Mouse (Mus musculus): ENCODE results near the gene Alg13. TPM values are rescaled to one million over a fixed set of nuclear protein-coding genes. Genes with fewer than 3 reads are reported as not detected.

The Alg13 gene
- total and polyA plus RNA-seq, 2 experiments from 2014 or later, result 11.3 to 13.2 TPM

DNA sequence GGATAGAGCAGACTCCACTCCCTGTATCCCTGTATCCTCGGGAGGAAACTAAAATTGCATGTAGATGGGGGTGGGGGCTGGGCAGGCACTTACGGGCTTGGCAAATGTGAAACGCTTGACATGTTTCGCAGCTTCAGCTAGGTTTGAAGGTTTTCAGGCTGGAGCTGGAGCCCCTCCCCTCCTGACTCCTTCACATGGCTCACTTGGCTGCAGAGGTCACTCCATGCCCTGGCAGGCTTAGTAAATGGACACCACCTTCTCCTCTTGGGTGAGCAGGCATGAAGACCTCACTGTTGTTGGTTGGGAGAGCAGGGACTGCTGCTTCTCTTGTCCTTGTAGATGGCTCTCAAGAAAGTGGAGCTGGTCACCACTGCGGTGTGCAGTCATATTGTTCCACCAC lies 1.6 kb upstream of the Alg13 start:
- ATAC-seq (ENCODE audit: low FRiP score) (no peak), DNase-seq (ENCODE audit: low spot score) (no peak)
- Histone ChIP-seq H3K9ac (replicated peaks; ENCODE audit: low read length, poor library complexity, severe bottlenecking) (no peak overlapping the region), H3K4me2 (ENCODE audit: low read depth, low read length, poor library complexity, severe bottlenecking) (no peak overlapping the region), H3K27me3 (ENCODE audit: insufficient read depth, low read length) (no peaks in the 10 kb centered on the region), H3K9me3 (ENCODE audit: low read length) (no peaks in the 10 kb centered on the region), H3K36me3 (ENCODE audit: insufficient read depth, low read length) (no peaks in the 10 kb centered on the region), H3K27ac (ENCODE audit: low read depth, low read length) (no peak overlapping the region), H3K4me1 (ENCODE audit: insufficient read depth, low read length) (no peaks in the 10 kb centered on the region), H3K4me3 (ENCODE audit: low read depth, low read length) (no peak overlapping the region)
- WGBS, result 79% methylated on average over 5 of the region's 5 CpGs
- no peak for TF ChIP-seq CTCF (IDR thresholded peaks at IDR 0.05)

DNA sequence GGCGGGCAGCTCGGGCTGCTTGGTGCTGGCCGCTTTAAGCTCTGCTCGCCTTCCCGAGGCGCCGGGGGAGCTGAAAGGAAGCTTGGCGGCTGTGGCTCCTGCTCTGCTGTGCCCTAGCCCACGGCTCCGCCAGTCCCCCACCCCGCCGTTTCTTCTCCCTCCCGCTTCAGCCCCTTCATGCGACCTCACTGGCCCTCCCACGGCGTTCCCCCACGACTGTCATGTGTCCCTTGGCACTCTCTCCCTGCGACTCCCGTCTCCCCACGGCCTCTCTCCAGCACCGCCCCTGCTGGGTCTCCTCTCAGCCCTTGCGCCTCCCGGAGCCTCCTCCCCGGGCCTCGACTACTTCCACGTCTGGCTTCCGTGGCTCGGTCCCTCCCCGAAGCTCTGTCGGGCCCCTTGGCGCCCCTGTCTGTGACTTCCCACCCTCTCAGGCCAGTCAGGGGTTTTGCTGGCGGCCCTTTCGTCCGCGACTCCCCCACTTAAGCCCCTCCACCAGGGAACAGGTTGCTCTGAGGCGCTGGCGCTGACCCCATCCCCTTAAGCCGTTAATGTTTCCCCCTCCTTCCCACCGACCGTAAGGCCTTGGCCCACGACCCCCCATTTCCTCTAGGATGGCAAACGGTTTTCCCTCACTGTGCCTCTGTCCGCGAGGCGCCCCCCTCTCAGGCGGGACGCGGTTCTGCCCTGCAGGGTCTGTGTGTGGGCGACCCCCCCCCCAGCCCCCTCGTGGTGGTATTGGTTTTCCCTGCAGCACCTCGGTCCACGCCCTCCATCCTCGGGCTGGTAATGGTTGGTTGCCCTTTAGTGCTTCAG lies 768 bp downstream of the Alg13 start:
- Histone ChIP-seq H3K9ac (replicated peaks; ENCODE audit: low read length, poor library complexity, severe bottlenecking) (peak overlapping the region; percentile 67), H3K36me3 (ENCODE audit: insufficient read depth, low read length) (no peaks in the 10 kb centered on the region), H3K9me3 (ENCODE audit: low read length) (no peaks in the 10 kb centered on the region), H3K27ac (ENCODE audit: low read depth, low read length) (no peak overlapping the region), H3K4me1 (ENCODE audit: insufficient read depth, low read length) (no peaks in the 10 kb centered on the region), H3K4me3 (ENCODE audit: low read depth, low read length) (peak overlapping the region; percentile 62), H3K4me2 (ENCODE audit: low read depth, low read length, poor library complexity, severe bottlenecking) (peak overlapping the region; percentile 72), H3K27me3 (ENCODE audit: insufficient read depth, low read length) (no peaks in the 10 kb centered on the region)
- DNase-seq (ENCODE audit: low spot score) (peak; percentile 3), ATAC-seq (ENCODE audit: low FRiP score) (peak; percentile 76)
- 24% methylated on average over 32 of the region's 53 CpGs for WGBS
- no peak for TF ChIP-seq CTCF (IDR thresholded peaks at IDR 0.05)

DNA sequence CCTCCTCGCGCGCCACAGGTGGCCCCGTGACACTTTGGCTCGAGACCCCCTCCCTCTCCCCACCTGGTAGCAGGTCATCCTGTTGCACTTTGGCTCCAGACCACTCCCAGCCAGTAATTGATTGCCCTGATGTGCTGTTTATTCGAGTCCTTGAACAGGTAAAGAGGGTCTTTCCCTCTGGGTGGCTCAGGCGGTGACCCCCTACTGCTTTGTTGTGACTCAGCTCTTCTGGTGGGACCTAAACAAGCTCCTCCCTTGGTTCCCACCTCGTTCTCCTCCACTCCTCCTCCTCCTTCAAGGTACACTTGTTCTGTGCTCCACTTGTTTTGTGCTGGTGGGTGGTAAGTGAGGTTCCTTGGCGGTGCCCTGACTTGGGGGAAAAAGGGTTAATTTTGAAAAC lies 1.8 kb downstream of the Alg13 start:
- DNase-seq (ENCODE audit: low spot score) (no peak), ATAC-seq (ENCODE audit: low FRiP score) (no peak)
- Histone ChIP-seq H3K36me3 (ENCODE audit: insufficient read depth, low read length) (no peaks in the 10 kb centered on the region), H3K4me2 (ENCODE audit: low read depth, low read length, poor library complexity, severe bottlenecking) (peak overlapping the region; percentile 72; the same call in 1 of the 2 replicates), H3K27me3 (ENCODE audit: insufficient read depth, low read length) (no peaks in the 10 kb centered on the region), H3K4me3 (ENCODE audit: low read depth, low read length) (no peak overlapping the region), H3K9me3 (ENCODE audit: low read length) (no peaks in the 10 kb centered on the region), H3K9ac (replicated peaks; ENCODE audit: low read length, poor library complexity, severe bottlenecking) (no peak overlapping the region), H3K27ac (ENCODE audit: low read depth, low read length) (no peak overlapping the region), H3K4me1 (ENCODE audit: insufficient read depth, low read length) (no peaks in the 10 kb centered on the region)
- no peak for TF ChIP-seq CTCF (IDR thresholded peaks at IDR 0.05)
- WGBS, result 34% methylated on average over 9 of the region's 9 CpGs

DNA sequence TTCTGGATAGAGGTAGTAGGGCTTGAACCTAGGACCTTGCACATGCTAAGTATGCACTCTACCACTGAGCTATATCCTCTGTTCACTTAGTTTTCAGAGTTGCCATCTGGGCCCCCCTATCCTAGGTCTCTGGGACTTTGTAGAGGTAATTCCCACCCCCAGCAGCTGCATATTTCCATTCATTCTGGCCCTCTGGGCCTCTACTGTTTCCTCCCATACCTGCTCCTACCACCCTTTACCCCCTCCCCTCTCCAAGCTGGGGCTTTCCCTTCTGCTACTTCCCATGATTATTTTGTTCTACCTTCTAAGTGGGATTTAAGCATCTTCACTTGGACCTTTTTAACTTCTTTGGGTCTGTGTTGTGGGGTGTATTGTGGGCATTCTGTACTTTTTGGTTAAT lies 7.8 kb downstream of the Alg13 start:
- no peak overlapping the region for H3K4me2 ChIP-seq (ENCODE audit: low read depth, low read length, poor library complexity, severe bottlenecking)
- no peaks in the 10 kb centered on the region for H3K9me3 ChIP-seq (ENCODE audit: low read length)
- DNase-seq (ENCODE audit: low spot score) (no peak), ATAC-seq (ENCODE audit: low FRiP score) (no peak)
- no peak for TF ChIP-seq CTCF (IDR thresholded peaks at IDR 0.05)
- no peaks in the 10 kb centered on the region for H3K27me3 ChIP-seq (ENCODE audit: insufficient read depth, low read length)
- no peak overlapping the region for H3K27ac ChIP-seq (ENCODE audit: low read depth, low read length)
- no peaks in the 10 kb centered on the region for H3K36me3 ChIP-seq (ENCODE audit: insufficient read depth, low read length)
- H3K9ac ChIP-seq (replicated peaks; ENCODE audit: low read length, poor library complexity, severe bottlenecking), result no peak overlapping the region
- no peaks in the 10 kb centered on the region for H3K4me1 ChIP-seq (ENCODE audit: insufficient read depth, low read length)
- H3K4me3 ChIP-seq (ENCODE audit: low read depth, low read length), result no peak overlapping the region

DNA sequence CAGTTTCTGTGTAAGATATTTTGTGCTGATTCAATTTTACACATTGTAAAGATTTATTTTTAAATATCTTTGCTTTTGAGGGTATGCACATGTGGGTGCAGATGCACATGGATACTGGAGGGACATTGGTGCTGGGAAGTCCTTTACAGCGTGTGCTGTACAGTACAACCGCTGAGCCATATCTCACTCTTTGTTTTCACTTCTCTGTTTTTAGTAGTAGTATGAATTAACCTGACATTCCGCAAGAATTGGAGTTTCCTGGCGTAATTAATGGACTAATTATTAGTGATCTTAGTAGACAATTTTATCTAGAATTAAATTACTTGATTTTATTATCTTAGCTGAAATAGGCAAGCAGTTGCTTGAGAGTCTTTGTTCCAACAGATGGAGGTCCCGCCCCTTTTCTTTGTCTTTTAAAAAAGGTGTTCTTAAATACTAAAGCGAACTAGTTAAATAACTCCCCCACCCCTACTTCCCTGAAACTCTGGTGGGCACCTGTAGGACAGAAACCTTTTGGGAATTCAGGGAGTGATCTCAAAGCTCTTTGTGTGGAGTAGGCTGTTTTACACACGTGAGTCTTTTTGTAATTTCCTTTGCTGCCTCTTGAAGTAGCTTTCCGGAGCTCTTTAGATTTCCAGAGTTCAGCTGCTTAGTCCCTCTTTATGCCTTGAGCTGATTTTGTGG lies 17.9 kb downstream of the Alg13 start:
- Histone ChIP-seq H3K4me3 (ENCODE audit: low read depth, low read length) (no peak overlapping the region), H3K9ac (replicated peaks; ENCODE audit: low read length, poor library complexity, severe bottlenecking) (no peak overlapping the region), H3K27me3 (ENCODE audit: insufficient read depth, low read length) (no peaks in the 10 kb centered on the region), H3K9me3 (ENCODE audit: low read length) (no peaks in the 10 kb centered on the region), H3K36me3 (ENCODE audit: insufficient read depth, low read length) (no peaks in the 10 kb centered on the region), H3K4me1 (ENCODE audit: insufficient read depth, low read length) (no peaks in the 10 kb centered on the region), H3K27ac (ENCODE audit: low read depth, low read length) (no peak overlapping the region), H3K4me2 (ENCODE audit: low read depth, low read length, poor library complexity, severe bottlenecking) (no peak overlapping the region)
- DNase-seq (ENCODE audit: low spot score) (no peak), ATAC-seq (ENCODE audit: low FRiP score) (no peak)
- TF ChIP-seq CTCF (IDR thresholded peaks at IDR 0.05), result no peak
- WGBS, result 54% methylated on average over 8 of the region's 8 CpGs

DNA sequence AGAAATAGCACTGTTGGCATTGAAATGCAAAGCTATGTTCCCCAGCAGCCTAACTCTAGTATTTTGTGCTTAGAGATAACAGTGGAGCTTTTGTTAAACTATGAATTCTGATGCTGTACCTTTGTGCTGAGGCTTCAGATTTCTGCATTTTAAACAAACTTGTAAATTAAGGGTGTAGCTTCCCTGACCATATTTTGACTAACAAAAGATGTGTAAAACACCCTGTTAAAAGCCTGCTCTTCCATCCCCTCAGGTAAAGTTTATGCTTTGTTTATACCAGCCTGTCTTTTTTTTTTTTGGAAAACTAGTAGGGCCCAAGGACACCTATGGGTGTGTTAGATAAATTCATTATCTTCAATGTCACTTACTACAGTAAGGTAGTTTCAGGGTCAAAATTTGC lies 20.3 kb downstream of the Alg13 start:
- ATAC-seq (ENCODE audit: low FRiP score), result no peak
- H3K4me2 ChIP-seq (ENCODE audit: low read depth, low read length, poor library complexity, severe bottlenecking), result no peak overlapping the region
- no peak overlapping the region for H3K4me3 ChIP-seq (ENCODE audit: low read depth, low read length)
- no peak overlapping the region for H3K9ac ChIP-seq (replicated peaks; ENCODE audit: low read length, poor library complexity, severe bottlenecking)
- H3K4me1 ChIP-seq (ENCODE audit: insufficient read depth, low read length), result no peaks in the 10 kb centered on the region
- no peaks in the 10 kb centered on the region for H3K9me3 ChIP-seq (ENCODE audit: low read length)
- DNase-seq (ENCODE audit: low spot score), result no peak
- H3K27me3 ChIP-seq (ENCODE audit: insufficient read depth, low read length), result no peaks in the 10 kb centered on the region
- no peak overlapping the region for H3K27ac ChIP-seq (ENCODE audit: low read depth, low read length)
- H3K36me3 ChIP-seq (ENCODE audit: insufficient read depth, low read length), result no peaks in the 10 kb centered on the region
- no peak for TF ChIP-seq CTCF (IDR thresholded peaks at IDR 0.05)
